Mouse (Mus musculus) spleen, adult 2 months (tissue): ENCODE data around the gene Pole3.

ENCODE experiments used
- CTCF ChIP-seq: fragments of 200-500 bp; IDR thresholded peaks from 2 replicates; pipeline ENCODE4 v1.5.1; 2011; ENCODE audit warnings: mild to moderate bottlenecking, inconsistent platforms; ENCODE audit not compliant: insufficient read depth, insufficient read length, insufficient replicate concordance; ENCODE audit errors: extremely low read depth
- POLR2A ChIP-seq: fragments of 200-500 bp; IDR thresholded peaks from 2 replicates; pipeline ENCODE4 v1.6.1; 2011; ENCODE audit warnings: low read depth, low read length, inconsistent platforms

DNA sequence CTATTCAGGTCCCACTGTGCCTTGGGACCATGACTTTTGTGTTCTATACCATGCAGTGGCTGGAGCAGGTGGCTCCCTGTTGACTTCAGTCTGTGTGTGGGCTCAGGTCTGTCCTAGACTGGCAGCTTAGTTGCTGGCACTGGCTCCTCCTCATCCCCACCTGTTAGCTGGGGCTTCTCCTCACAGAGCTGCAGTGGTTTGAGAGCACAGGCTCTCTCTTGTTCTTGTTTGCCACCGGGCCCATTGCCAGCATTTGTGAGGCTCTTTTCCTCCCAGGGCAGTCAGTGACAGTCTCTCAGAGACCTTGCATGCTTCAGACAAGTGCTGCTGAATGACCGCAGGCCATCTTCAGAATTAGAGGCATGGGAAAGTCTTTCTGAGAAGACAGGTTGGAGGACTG is 32.2 kb downstream of the Pole3 start:
- TF ChIP-seq POLR2A = no peak
- TF ChIP-seq CTCF = no peak
